Mouse (Mus musculus) urinary bladder, postnatal 36 days (tissue): ENCODE measurements around the gene Gpx5.
"Not testable (repeated sequence)": the region's sequence is repeated elsewhere in the genome, so short reads cannot be mapped to it uniquely, and the experiment has no call there.

Experiments used
- DNase-seq, 2 experiments: peaks; one replicate each; pipeline ENCODE4 v3.0.0; 2022; ENCODE audit warnings: low spot score in 2 of 2, mixed read lengths in 1 of 2

Gene Gpx5

DNA sequence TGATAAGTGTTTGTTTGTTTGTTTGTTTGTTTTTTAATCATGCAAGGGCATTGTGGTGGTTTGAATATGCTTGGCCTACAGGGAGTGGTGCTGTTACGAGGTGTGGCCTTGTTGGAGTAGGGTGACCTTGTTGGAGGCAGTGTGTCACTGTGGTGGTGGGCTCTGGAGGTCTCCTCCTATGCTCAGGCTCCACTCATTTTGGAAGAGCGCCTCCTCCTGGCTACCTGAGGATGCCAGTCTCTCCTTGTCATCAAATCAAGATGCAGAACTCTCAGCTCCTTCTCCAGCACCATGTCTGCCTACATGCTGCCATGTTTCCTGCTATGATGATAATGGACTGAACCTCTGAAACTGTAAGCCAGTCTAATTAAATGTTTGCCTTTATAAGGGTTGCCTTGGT lies 26.8 kb downstream of the Gpx5 start:
- DNase-seq = no peak

- DNase-seq = no peak
These were observed 28.2 kb downstream of the Gpx5 start for GRCm38 (mm10) chr13:21264366-21264765.

DNA sequence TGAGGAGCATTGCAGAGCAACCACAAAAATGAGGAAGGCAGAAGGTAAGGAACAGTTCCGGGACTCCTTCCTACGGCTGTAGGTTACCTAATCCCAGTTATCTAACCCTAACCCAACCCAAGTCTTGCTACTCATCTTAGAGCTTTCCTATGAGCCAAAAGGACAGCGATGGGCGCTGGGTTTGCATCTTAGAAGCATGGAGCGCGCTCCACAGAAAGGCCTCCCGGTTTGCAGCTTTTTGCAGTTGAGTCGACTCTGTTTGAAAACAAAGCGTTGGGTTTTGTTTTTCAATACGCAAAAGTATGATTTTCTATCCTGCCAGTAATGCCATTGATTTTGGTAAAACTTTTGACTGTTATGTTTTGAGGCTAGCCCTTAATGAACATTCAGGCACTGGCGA lies 28.6 kb downstream of the Gpx5 start:
- no peak for DNase-seq

GRCm38 (mm10) chr13:21262787-21263461 lies 29.6 kb downstream of the Gpx5 start:
- DNase-seq = no peak

DNA sequence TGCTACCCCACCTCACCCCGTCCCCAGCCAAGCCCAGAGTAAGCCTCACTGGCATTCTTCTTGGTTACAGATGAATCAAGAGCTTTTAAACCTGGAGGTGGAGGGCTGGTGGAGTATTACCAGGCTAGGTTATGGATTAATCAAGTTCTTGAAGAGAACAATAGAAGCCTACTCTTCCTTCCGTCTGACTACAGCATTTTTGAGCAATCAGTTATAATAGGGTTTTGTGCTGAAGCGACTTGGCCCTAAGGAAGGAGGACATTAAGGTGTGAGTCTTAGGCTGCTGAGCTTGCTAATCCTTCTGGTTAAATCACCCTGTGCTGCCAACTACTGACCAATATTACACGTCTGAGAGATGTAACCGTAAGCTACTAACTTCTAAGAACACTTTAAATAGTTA lies 32.2 kb downstream of the Gpx5 start:
- no peak for DNase-seq

- DNase-seq = no peak
These were observed 32.8 kb downstream of the Gpx5 start for GRCm38 (mm10) chr13:21259677-21260113.

DNA sequence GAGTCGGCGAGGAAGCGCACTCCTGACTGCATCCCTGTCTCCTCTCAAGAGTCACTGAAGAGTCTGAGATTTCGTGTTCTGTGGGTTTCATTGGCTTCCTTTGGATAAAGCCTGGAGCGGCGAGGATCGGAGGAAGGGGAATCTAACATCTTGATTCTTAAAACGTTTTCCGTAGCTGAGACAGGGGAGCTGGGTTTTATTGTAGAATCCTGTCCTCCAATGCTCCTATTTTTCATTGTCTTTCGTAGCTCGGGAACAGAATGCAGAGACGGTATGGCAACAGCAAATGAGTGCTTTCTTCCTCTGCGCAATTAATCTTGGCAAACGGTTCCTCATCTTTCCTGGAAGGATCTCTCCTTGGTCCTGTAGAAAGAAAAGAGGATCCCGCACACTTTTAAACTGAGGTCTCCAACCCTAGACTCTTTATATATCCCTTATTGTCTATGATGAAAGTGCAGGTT lies 33.3 kb downstream of the Gpx5 start:
- no peak for DNase-seq

DNA sequence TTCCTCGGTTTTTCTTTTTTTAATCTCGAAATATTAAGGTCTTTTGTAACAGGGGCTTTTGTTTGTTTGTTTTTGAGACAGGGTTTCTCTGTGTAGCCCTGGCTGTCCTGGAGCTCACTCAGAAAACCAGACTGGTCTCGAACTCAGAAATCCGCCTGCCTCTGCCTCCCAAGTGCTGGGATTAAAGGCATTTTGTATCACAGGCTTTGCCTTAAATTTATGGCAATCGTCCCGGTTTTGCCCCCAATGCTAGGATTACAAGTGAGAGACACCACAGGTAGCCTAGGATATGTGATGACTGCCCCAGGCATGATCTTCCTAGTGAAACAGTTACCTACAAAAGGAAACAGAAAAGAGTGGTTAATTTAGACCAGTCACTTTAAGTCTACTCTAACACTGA lies 34.0 kb downstream of the Gpx5 start:
- DNase-seq = no peak

DNA sequence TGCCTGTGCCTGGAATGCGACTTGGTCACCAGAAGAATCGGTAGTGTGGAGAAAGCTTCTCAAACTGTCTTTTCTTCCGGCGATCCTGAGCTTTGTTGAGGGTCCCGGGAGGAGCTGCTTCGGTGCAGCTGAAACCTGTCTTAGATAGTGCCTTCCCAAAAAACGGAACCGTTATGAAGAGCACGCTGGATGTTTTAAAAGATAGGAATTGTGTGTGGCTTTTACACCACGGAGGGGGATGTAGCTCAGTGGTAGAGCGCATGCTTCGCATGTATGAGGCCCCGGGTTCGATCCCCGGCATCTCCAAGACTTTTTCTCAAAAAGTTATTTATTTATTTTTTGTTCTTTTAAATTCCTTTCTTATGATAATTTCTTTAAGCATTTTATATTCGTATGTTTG lies 38.5 kb downstream of the Gpx5 start:
- no peak for DNase-seq

DNA sequence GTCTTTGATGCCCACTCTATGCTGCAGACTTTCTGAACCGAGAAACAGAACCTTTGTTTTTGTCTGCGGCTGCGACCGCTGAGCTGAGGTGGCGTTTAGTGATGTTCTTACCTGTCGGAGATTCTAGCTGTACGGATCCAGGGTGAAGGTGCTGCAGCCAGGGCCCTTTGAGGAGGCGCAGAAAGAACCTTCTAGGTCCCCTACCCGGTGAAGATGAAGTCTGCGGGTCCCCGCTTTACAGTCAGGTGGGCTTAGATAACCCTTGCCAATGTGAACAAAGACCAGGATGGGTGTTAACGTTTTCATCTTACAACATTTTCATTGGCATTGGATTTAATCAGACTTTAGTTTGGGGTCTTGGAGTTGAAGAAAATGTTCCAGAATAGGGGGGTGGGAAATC lies 39.0 kb downstream of the Gpx5 start:
- DNase-seq = no peak

- DNase-seq = no peak
These were observed 39.5 kb downstream of the Gpx5 start for GRCm38 (mm10) chr13:21253040-21253439.

DNA sequence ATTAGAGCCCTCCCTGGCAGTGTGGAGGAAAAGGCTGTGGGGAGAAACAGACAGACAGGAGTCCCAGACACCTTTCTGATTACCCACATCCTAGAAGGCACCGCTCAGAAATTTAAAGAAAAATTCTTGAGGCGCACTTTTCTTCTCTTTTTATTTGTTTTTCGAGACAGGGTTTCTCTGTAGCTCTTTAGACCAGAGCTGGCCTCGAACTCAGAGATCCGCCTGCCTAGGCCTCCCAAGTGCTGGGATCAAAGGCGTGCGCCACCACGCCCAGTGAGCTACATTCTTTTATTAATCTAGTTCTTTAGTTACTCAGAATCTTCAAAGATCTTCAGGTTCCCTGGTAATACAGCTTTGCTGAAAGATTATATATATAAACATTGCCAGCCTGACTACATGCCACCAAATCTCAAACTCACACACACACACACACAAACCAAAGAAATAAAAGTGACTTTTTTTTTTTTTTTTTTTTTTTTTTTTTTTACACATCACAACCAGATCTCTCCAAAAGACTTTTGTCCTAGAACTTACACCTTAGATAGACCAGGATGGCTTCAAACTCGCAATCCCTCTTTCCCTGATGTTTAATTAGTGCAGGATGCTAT lies 42.4 kb downstream of the Gpx5 start:
- DNase-seq = no peak

DNA sequence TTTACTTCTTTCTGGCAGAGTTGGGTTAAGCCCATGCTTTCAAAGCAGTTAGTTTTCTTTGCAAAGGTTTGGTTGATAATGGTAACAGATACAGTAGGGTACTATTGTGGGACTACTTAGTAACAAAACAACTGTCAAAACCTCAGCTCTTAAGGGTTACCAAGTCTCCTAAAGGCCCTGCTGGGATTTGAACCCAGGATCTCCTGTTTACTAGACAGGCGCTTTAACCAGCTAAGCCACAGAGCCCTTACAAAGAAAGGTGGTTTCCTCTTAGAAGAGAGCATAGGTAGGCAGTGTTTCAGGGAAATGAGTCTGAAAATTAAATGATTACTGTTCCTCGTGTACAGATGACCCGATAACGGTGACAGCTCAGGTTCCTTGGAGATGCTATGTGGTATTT lies 43.5 kb downstream of the Gpx5 start:
- DNase-seq = no peak

DNA sequence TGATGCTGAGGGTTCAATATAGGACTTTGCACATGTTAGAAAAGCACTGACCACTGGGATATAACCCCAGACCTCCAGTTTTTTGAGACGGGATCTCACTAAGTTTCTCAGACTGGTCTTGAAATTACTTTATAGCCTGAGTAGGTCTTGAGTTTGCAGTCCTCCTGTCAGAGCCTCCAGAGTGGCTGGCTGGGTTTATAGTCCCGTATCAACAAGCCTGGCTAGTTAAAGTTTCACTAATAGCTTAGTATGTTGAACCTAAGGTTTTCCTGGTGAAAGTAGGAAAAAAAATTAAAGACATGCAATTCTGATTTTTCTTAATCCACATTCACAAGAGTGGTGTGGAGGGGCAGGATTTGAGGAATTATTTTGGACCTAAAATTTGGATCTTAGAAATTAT lies 46.3 kb downstream of the Gpx5 start:
- DNase-seq = no peak

GRCm38 (mm10) chr13:21244967-21245366 lies 47.6 kb downstream of the Gpx5 start:
- DNase-seq = not testable (repeated sequence)

GRCm38 (mm10) chr13:21244089-21244488 lies 48.4 kb downstream of the Gpx5 start:
- DNase-seq = no peak

GRCm38 (mm10) chr13:21243196-21243595 lies 49.3 kb downstream of the Gpx5 start:
- DNase-seq = no peak

DNA sequence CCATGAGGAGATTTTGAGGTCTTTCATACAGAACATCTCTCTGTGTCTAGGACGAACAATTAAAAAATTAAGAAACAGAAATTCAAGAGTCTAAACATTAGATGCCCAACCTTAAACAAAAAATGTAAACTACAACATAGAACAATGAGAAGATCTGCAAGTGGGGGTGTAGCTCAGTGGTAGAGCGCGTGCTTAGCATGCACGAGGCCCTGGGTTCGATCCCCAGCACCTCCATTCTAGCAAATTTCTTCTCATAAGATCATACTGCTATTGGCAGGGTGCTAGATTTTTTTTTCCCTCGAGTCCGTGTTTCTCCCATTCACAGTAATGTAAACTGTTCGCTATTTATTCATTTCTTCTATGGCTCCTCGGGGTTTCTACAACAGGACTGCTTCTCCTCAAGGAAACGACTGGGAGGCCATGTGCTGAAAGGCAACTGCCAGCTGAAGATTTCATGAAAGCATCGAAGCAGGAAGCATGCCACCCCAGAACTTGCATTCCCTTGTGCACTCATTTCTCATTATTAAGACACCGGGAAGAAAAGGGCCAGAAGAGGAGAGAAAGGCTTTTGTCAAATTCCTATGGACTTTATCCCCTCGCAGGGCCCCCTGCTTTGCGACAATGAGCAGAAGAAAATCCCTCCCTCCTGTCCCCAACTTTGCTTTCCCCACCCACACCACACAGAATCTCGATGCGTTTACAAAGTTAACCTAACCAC lies 50.0 kb downstream of the Gpx5 start:
- no peak for DNase-seq

DNA sequence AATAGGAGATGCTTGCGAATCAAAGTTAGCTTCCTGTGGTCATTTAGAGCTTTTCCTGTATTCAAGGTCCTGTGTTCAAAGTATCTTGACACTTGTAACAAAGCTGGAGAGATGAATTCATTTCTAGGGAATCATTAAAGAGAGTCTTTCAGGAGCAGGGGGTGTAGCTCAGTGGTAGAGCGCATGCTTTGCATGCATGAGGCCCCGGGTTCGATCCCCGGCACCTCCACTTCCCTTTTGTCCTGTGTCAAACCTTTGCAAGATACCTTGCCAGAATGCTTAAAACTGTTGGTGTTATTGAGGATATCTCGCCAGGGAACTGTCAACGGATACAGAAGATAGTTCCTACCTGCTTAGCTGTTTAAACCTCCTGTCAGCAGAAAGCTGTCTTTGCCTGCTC lies 51.7 kb downstream of the Gpx5 start:
- DNase-seq = no peak

DNA sequence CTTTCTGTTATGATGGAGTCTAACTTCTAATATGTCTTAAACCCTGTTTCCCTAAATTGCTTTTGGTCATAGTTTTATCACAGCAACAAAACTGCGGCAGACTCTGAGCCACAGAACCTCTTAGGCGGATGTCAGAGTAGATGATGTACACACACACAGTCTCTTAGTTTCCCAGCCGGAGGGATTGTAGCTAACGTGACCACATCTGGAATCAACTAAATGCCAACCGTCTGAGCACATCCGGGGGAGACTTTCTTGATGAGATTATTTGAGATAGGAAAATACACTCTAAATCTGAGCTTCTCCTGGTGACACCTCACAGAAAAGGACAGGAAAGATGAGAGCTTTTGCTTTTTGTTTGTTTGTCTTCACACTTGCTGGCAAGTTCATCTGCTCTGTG lies 55.4 kb downstream of the Gpx5 start:
- DNase-seq = no peak

DNA sequence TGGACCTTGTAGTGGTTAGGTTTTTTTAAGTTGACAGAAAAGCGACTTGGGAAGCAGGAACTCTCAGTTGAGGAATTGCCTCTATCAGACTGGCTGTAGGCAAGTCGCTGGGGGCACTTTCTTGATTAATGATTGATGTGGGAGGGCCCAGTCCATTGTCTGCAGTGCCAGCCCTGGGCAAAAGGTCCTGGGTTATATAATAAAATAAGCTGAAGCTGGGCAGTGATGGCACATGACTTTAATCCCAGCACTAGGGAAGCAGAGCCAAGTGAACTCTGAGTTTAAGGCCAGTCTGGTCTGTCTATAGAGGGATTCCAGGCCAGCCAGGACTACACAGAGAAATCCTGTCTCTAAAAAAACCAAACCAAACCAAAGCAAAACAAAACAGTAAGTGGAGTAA lies 55.8 kb downstream of the Gpx5 start:
- DNase-seq = no peak
